Comparison of ENCODE assay signal across 17 mouse cellular contexts in genomic region chr4:149062406-149063318, GRCm38 (mm10). TPM values are rescaled to one million over a fixed set of nuclear protein-coding genes. Genes with fewer than 3 reads are reported as not detected.
A peak's percentile ranks its signal among the peaks of the same experiment; 100 is the strongest.
DNase-seq lines count a peak whose midpoint lies in the region; ATAC-seq and TF ChIP-seq lines count a peak whose summit lies in the region.
"Had no signal": no experiment of that assay in that cellular context is flagged by ENCODE, and none has a peak within 500 bp of the region (broad histone marks: within the 10 kb centered on the region; RNA-seq: fewer than 3 reads in every experiment).

No protein-coding gene starts in this region.

- H3K4me2 ChIP-seq in kidney, postnatal 0 days (ENCODE audit: low read length) = no peak overlapping the region
- H3K4me2 ChIP-seq in intestine, postnatal 0 days (replicated peaks; ENCODE audit: low read depth) = peak overlapping the region; percentile 35
- H3K4me2 ChIP-seq in stomach, embryonic 16.5 days (ENCODE audit: low read depth, low read length) = 0 out of 2 replicates have a peak overlapping the region, but pooled peaks have one; percentile 11
- H3K4me2 ChIP-seq: embryonic facial prominence, embryonic 15.5 days had no signal

- no peak overlapping the region for H3K9ac ChIP-seq in kidney, postnatal 0 days (ENCODE audit: low read depth, low read length)
- H3K9ac ChIP-seq in intestine, postnatal 0 days (ENCODE audit: low read depth, low read length) = no peak overlapping the region
- H3K9ac ChIP-seq in stomach, embryonic 16.5 days (ENCODE audit: low read length) = no peak overlapping the region
- H3K9ac ChIP-seq: embryonic facial prominence, embryonic 15.5 days had no signal

- no peak for TF ChIP-seq CTCF in kidney, postnatal 0 days (IDR thresholded peaks at IDR 0.05; ENCODE audit: low read depth)
- TF ChIP-seq CTCF in intestine, postnatal 0 days (IDR thresholded peaks at IDR 0.05; ENCODE audit: low read depth) = no peak

- WGBS in kidney, postnatal 0 days = 33% methylated on average over 21 of the region's 21 CpGs
- 34% methylated on average over 21 of the region's 21 CpGs for WGBS in intestine, postnatal 0 days
- WGBS in stomach, embryonic 16.5 days = 38% methylated on average over 21 of the region's 21 CpGs

- DNase-seq in embryo, embryonic 10 days (ENCODE audit: low spot score) = peak; percentile 50
- DNase-seq in embryo, embryonic 11 days = no peak
- peak; percentile 71 for DNase-seq in kidney, postnatal 0 days (ENCODE audit: low spot score)
- no peak for DNase-seq in kidney, adult 8-10 months
- DNase-seq in thymus, postnatal 36 days = no peak
- no peak for DNase-seq in spleen, postnatal 36 days (ENCODE audit: low spot score in 2 of 2)
- DNase-seq: adrenal gland, adult 8-10 months; cerebellum, postnatal 14 days; gastrocnemius, adult 2 months; layer of hippocampus, postnatal 36 days; liver; lung, adult 2 months had no signal

- ATAC-seq in kidney, postnatal 0 days (replicated peaks; ENCODE audit: low FRiP score, low read depth) = peak; percentile 29; the same call in 1 of the 2 replicates
- ATAC-seq in intestine, postnatal 0 days = peak; percentile 93
- ATAC-seq in stomach, embryonic 16.5 days (ENCODE audit: insufficient read depth, low FRiP score) = peak; percentile 55; the same call in 1 of the 2 replicates
- ATAC-seq: CD4-positive, CD25-positive, alpha-beta regulatory T cell, adult 4 months had no signal

- no peak overlapping the region for H3K27ac ChIP-seq in kidney, postnatal 0 days
- peak overlapping the region; percentile 65 for H3K27ac ChIP-seq in intestine, postnatal 0 days (ENCODE audit: low read depth, low read length)
- peak overlapping the region; percentile 64; the same call in 1 of the 2 replicates for H3K27ac ChIP-seq in stomach, embryonic 16.5 days (ENCODE audit: low read length)
- H3K27ac ChIP-seq: embryonic facial prominence, embryonic 15.5 days; forebrain, embryonic 10.5 days; gastrocnemius, adult 2 months had no signal

- H3K4me1 ChIP-seq in kidney, postnatal 0 days (replicated peaks; ENCODE audit: insufficient read depth, low read length) = peaks cover 13% of the 10 kb centered on the region
- 0 out of 2 replicates have a peak, but pooled peaks cover 10% of the 10 kb centered on the region for H3K4me1 ChIP-seq in intestine, postnatal 0 days (replicated peaks; ENCODE audit: control insufficient read depth, insufficient read depth, low read length)
- H3K4me1 ChIP-seq in stomach, embryonic 16.5 days (ENCODE audit: control insufficient read depth, insufficient read depth, low read length) = peaks cover 29% of the 10 kb centered on the region

- no peak overlapping the region for H3K4me3 ChIP-seq in kidney, postnatal 0 days (replicated peaks; ENCODE audit: low read depth, low read length)
- no peak overlapping the region; the same call in 1 of the 2 replicates for H3K4me3 ChIP-seq in intestine, postnatal 0 days (ENCODE audit: low read depth, low read length)
- H3K4me3 ChIP-seq in stomach, embryonic 16.5 days (replicated peaks; ENCODE audit: low read length) = no peak overlapping the region
- H3K4me3 ChIP-seq: embryonic facial prominence, embryonic 15.5 days; forebrain, embryonic 10.5 days; gastrocnemius, adult 2 months had no signal

- no peaks in the 10 kb centered on the region for H3K9me3 ChIP-seq in kidney, postnatal 0 days (replicated peaks; ENCODE audit: low read length)
- H3K9me3 ChIP-seq in intestine, postnatal 0 days (ENCODE audit: control insufficient read depth) = no peaks in the 10 kb centered on the region
- H3K9me3 ChIP-seq in stomach, embryonic 16.5 days (replicated peaks; ENCODE audit: control insufficient read depth, low read length) = no peaks in the 10 kb centered on the region
- H3K9me3 ChIP-seq: embryonic facial prominence, embryonic 15.5 days; forebrain, embryonic 10.5 days had no signal

- H3K27me3 ChIP-seq in kidney, postnatal 0 days (ENCODE audit: insufficient read depth, low read length) = no peaks in the 10 kb centered on the region
- H3K27me3 ChIP-seq in intestine, postnatal 0 days (replicated peaks; ENCODE audit: control insufficient read depth, insufficient read depth, low read length) = no peaks in the 10 kb centered on the region
- H3K27me3 ChIP-seq in stomach, embryonic 16.5 days (ENCODE audit: control insufficient read depth, insufficient read depth, low read length) = no peaks in the 10 kb centered on the region
- H3K27me3 ChIP-seq: embryonic facial prominence, embryonic 15.5 days had no signal

- H3K36me3 ChIP-seq in kidney, postnatal 0 days (ENCODE audit: insufficient read depth, low read length) = no peaks in the 10 kb centered on the region
- H3K36me3 ChIP-seq in intestine, postnatal 0 days (ENCODE audit: control insufficient read depth, insufficient read depth) = peaks cover 3% of the 10 kb centered on the region
- no peaks in the 10 kb centered on the region for H3K36me3 ChIP-seq in stomach, embryonic 16.5 days (ENCODE audit: control insufficient read depth, insufficient read depth, low read length)
- H3K36me3 ChIP-seq: embryonic facial prominence, embryonic 15.5 days had no signal

RNA-seq across cellular contexts. Expression of gene Pex14, which starts 37.0 kb away (rescaled TPM):
- 55.6 and 61.6 TPM in 2 replicates for polyA plus RNA-seq in kidney, postnatal 0 days (2015; fragmentation: Nextera tagmentation; extraction: Ambion mirVana)
- 48.9 and 56.0 TPM in 2 replicates for polyA plus RNA-seq in intestine, postnatal 0 days (2015; fragmentation: Nextera tagmentation; extraction: Ambion mirVana)
- 49.8 and 51.2 TPM in 2 replicates for polyA plus RNA-seq in stomach, embryonic 16.5 days (2015; fragmentation: Nextera tagmentation; extraction: Ambion mirVana)

RNA-seq across cellular contexts. Expression of gene Dffa, which starts 41.3 kb away (rescaled TPM):
- polyA plus RNA-seq in kidney, postnatal 0 days (2015; fragmentation: Nextera tagmentation; extraction: Ambion mirVana) = 30.3 and 32.9 TPM in 2 replicates
- 26.9 and 28.2 TPM in 2 replicates for polyA plus RNA-seq in intestine, postnatal 0 days (2015; fragmentation: Nextera tagmentation; extraction: Ambion mirVana)
- polyA plus RNA-seq in stomach, embryonic 16.5 days (2015; fragmentation: Nextera tagmentation; extraction: Ambion mirVana) = 32.3 and 35.8 TPM in 2 replicates

Comparison
In these comparisons a context has a peak if more than half of its experiments do, and no peak if none do; other contexts are left out.
1. DNase-seq: peak in embryo, embryonic 10 days (single experiment) and kidney, postnatal 0 days (single experiment); none in embryo, embryonic 11 days (single experiment), kidney, adult 8-10 months (0 of 2), thymus, postnatal 36 days (0 of 2) and spleen, postnatal 36 days (0 of 2).
2. ATAC-seq: peak in every context shown above with its lines; median percentile 93 in intestine, postnatal 0 days; 55 in stomach, embryonic 16.5 days; 29 in kidney, postnatal 0 days.